Mouse (Mus musculus) lung, embryonic 14.5 days (tissue): Measurements from ENCODE around the gene Dffa. TPM values are rescaled to one million over a fixed set of nuclear protein-coding genes. Genes with fewer than 3 reads are reported as not detected.
"Not testable (repeated sequence)": the region's sequence is repeated elsewhere in the genome, so short reads cannot be mapped to it uniquely, and the experiment has no call there.

Experiments
- ATAC-seq: fragments of 200-750 bp; cut with Nextera tagmentation; 2 replicates; pipeline ENCODE4 v1.8.0; 2017; ENCODE audit warnings: mild to moderate bottlenecking, moderate TSS enrichment, moderate library complexity; ENCODE audit not compliant: insufficient read depth
- DNase-seq: peaks from one replicate; pipeline ENCODE4 v3.0.0-alpha.2; 2015
- H3K27ac ChIP-seq: fragments of 300-500 bp; sonication (generic); 2 replicates; pipeline ENCODE4 v1.5.1; 2014; ENCODE audit warnings: low read depth, mild to moderate bottlenecking, moderate library complexity
- H3K27me3 ChIP-seq: fragments of 300-500 bp; sonication (generic); 2 replicates; pipeline ENCODE4 v1.6.1; 2014; ENCODE audit warnings: low read length, control low read depth; ENCODE audit not compliant: insufficient read depth
- H3K36me3 ChIP-seq: fragments of 300-500 bp; sonication (generic); 2 replicates; pipeline ENCODE4 v1.6.1; 2014; ENCODE audit warnings: control low read depth; ENCODE audit not compliant: insufficient read depth
- H3K4me1 ChIP-seq: fragments of 300-500 bp; sonication (generic); 2 replicates; pipeline ENCODE4 v1.6.1; 2014; ENCODE audit warnings: antibody characterized with exemption, control low read depth; ENCODE audit not compliant: insufficient read depth
- H3K4me2 ChIP-seq: fragments of 300-500 bp; sonication (generic); 2 replicates; pipeline ENCODE4 v1.6.1; 2014; ENCODE audit warnings: mild to moderate bottlenecking
- H3K4me3 ChIP-seq: fragments of 300-500 bp; sonication (generic); 2 replicates; pipeline ENCODE4 v1.5.1; 2014; ENCODE audit warnings: low read depth, low read length
- H3K9ac ChIP-seq: fragments of 300-500 bp; sonication (generic); 2 replicates; pipeline ENCODE4 v1.6.1; 2014
- H3K9me3 ChIP-seq: fragments of 300-500 bp; sonication (generic); 2 replicates; pipeline ENCODE4 v1.6.1; 2016; ENCODE audit warnings: low read depth, low read length, control low read depth
- CTCF ChIP-seq: IDR thresholded peaks from 2 replicates; pipeline ENCODE4 v1.5.1; 2016; ENCODE audit warnings: antibody characterized with exemption, low read depth
- WGBS: fragments of 180-500 bp; shearing (Covaris S2); extraction: QIAGEN DNeasy Blood & Tissue Kit; methylation state at CpG from one replicate; pipeline ENCODE4 v1.1.7; 2014; 5-methylcytosine and 5-hydroxymethylcytosine counted together
- polyA plus RNA-seq: library from polyadenylated mRNA; unstranded; fragments of >200 nt; fragmentation: Nextera tagmentation; extraction: Ambion mirVana; gene quantifications from 2 replicates; pipeline ENCODE4 v1.2.1, GENCODE M21; 2014

Dffa gene
- polyA plus RNA-seq, 1 experiment from 2014 or later = 29.7 TPM

GRCm38 (mm10) chr4:149168016-149168415 lies 64.1 kb downstream of the Dffa start:
- peaks cover 17% of the 10 kb centered on the region for H3K36me3 ChIP-seq
- peak overlapping the region; percentile 95 for H3K4me2 ChIP-seq
- no peaks in the 10 kb centered on the region for H3K9me3 ChIP-seq
- no peak overlapping the region for H3K4me3 ChIP-seq
- no peak for TF ChIP-seq CTCF
- H3K27me3 ChIP-seq = no peaks in the 10 kb centered on the region
- H3K9ac ChIP-seq = no peak overlapping the region
- H3K27ac ChIP-seq = no peak overlapping the region
- no peak for ATAC-seq
- no peak for DNase-seq
- WGBS = 69% methylated on average over 2 of the region's 2 CpGs
- no peaks in the 10 kb centered on the region for H3K4me1 ChIP-seq

DNA sequence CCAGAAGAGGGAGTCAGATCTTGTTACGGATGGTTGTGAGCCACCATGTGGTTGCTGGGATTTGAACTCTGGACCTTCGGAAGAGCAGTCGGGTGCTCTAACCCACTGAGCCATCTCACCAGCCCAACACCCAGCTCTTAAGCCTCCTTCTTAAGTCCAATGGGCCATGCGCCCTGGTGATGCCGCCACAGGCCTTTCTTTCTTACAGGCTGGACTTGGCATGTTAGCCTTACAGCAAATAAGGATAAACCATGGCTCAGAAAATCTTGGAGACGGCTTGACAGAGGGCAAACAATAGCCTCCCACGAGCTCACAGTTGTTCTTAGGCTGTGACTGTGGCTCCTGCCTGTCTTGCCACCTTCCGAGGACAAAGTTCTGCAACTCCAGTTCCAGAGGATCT lies 66.0 kb downstream of the Dffa start:
- not testable (repeated sequence) for H3K27me3 ChIP-seq, H3K27ac ChIP-seq, H3K4me2 ChIP-seq, DNase-seq, H3K9me3 ChIP-seq, H3K36me3 ChIP-seq, H3K4me1 ChIP-seq, H3K9ac ChIP-seq, H3K4me3 ChIP-seq, ATAC-seq
- WGBS = 69% methylated on average over 7 of the region's 8 CpGs

Other genes starting within 250 kb of the Dffa start
- 39.6 and 43.7 TPM in 2 replicates for gene Pex14, start 4.3 kb upstream of the Dffa start, polyA plus RNA-seq
- gene Cort, start 22.6 kb downstream of the Dffa start, polyA plus RNA-seq = not detected in 2 replicates
- gene Cenps, start 33.5 kb downstream of the Dffa start, polyA plus RNA-seq = 42.7 and 44.3 TPM in 2 replicates
- gene Pgd, start 62.6 kb downstream of the Dffa start, polyA plus RNA-seq = 45.7 and 47.0 TPM in 2 replicates
- 38.9 and 39.7 TPM in 2 replicates for gene Kif1b, start 203.5 kb downstream of the Dffa start, polyA plus RNA-seq